Mouse (Mus musculus) limb, embryonic 11.5 days (tissue): ENCODE results near the gene Smarcc1. TPM values are rescaled to one million over a fixed set of nuclear protein-coding genes. Genes with fewer than 3 reads are reported as not detected.
"Not testable (repeated sequence)": the region's sequence is repeated elsewhere in the genome, so short reads cannot be mapped to it uniquely, and the experiment has no call there.

Experiments used
- ATAC-seq: fragments of 200-750 bp; cut with Nextera tagmentation; 2 replicates; pipeline ENCODE4 v1.8.0; 2017; ENCODE audit warnings: low read depth; ENCODE audit not compliant: insufficient number of reproducible peaks, low FRiP score, low TSS enrichment
- DNase-seq: peaks from one replicate; pipeline ENCODE4 v3.0.0-alpha.2; 2015; ENCODE audit warnings: low spot score
- H3K27ac ChIP-seq: fragments of 300-500 bp; sonication (generic); replicated peaks from 2 replicates; pipeline ENCODE4 v1.5.1; 2014; ENCODE audit warnings: low read depth, mild to moderate bottlenecking, low read length
- H3K27me3 ChIP-seq: fragments of 300-500 bp; sonication (generic); 2 replicates; pipeline ENCODE4 v1.6.1; 2014; ENCODE audit warnings: mild to moderate bottlenecking, low read length, mixed read lengths; ENCODE audit not compliant: control insufficient read depth, insufficient read depth
- H3K36me3 ChIP-seq: fragments of 300-500 bp; sonication (generic); 2 replicates; pipeline ENCODE4 v1.6.1; 2014; ENCODE audit warnings: mild to moderate bottlenecking, low read length, moderate library complexity, mixed read lengths; ENCODE audit not compliant: control insufficient read depth, insufficient read depth
- H3K4me1 ChIP-seq: fragments of 300-500 bp; sonication (generic); 2 replicates; pipeline ENCODE4 v1.6.1; 2014; ENCODE audit warnings: low read length, mixed read lengths; ENCODE audit not compliant: control insufficient read depth, insufficient read depth
- H3K4me2 ChIP-seq: fragments of 300-500 bp; sonication (generic); 2 replicates; pipeline ENCODE4 v1.6.1; 2014; ENCODE audit warnings: low read depth, mild to moderate bottlenecking, moderate library complexity; ENCODE audit not compliant: severe bottlenecking
- H3K4me3 ChIP-seq: fragments of 300-500 bp; sonication (generic); 2 replicates; pipeline ENCODE4 v1.5.1; 2014; ENCODE audit warnings: low read depth, low read length
- H3K9ac ChIP-seq: fragments of 300-500 bp; sonication (generic); 2 replicates; pipeline ENCODE4 v1.6.1; 2014; ENCODE audit warnings: mild to moderate bottlenecking, low read length
- H3K9me3 ChIP-seq: fragments of 300-500 bp; sonication (generic); 2 replicates; pipeline ENCODE4 v1.6.1; 2016; ENCODE audit warnings: low read length; ENCODE audit not compliant: control insufficient read depth
- WGBS: fragments of 180-500 bp; shearing (Covaris S2); extraction: QIAGEN DNeasy Blood & Tissue Kit; methylation state at CpG from one replicate; pipeline ENCODE4 v1.1.7; 2014; 5-methylcytosine and 5-hydroxymethylcytosine counted together
- polyA plus RNA-seq: library from polyadenylated mRNA; unstranded; fragments of >200 nt; fragmentation: Nextera tagmentation; extraction: Ambion mirVana; gene quantifications from 2 replicates; pipeline ENCODE4 v1.2.1, GENCODE M21; 2014

The Smarcc1 gene
- polyA plus RNA-seq, 1 experiment from 2014 or later = 217 TPM

- ATAC-seq (no peak), DNase-seq (no peak)
- Histone ChIP-seq H3K4me2 (no peak overlapping the region), H3K9ac (no peak overlapping the region), H3K9me3 (no peaks in the 10 kb centered on the region), H3K27ac (no peak overlapping the region), H3K27me3 (no peaks in the 10 kb centered on the region), H3K4me3 (no peak overlapping the region), H3K4me1 (no peaks in the 10 kb centered on the region), H3K36me3 (peaks cover 19% of the 10 kb centered on the region)
- 90% methylated on average over 4 of the region's 4 CpGs for WGBS
Measured at GRCm38 (mm10) chr9:110139119-110139518, 21.6 kb downstream of the Smarcc1 start.

DNA sequence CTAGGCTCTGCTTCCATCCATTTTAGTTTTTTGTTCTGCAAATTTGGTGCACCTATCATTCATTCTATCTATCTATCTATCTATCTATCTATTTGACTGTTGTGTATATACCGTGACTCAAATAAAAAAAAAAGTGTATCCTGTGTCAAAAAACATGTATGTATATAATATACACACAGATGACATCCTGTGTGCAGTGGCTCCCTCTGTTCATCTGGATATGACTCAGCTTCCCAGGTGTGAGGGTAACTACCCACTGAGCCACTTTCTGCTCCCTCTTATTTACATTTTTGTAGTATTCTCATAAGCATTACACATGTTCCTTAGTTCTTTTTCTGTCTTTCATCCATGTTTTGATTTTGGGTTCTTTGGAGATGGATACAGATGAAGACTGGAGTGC is 24.6 kb downstream of the Smarcc1 start:
- Histone ChIP-seq H3K36me3 (peaks cover 22% of the 10 kb centered on the region), H3K4me2 (no peak overlapping the region), H3K4me1 (no peaks in the 10 kb centered on the region), H3K9me3 (no peaks in the 10 kb centered on the region), H3K9ac (no peak overlapping the region), H3K27ac (no peak overlapping the region), H3K4me3 (no peak overlapping the region), H3K27me3 (no peaks in the 10 kb centered on the region)
- WGBS = 93% methylated on average over 1 of the region's 1 CpGs
- DNase-seq = no peak
- no peak for ATAC-seq

GRCm38 (mm10) chr9:110148598-110148997 is 31.1 kb downstream of the Smarcc1 start:
- Histone ChIP-seq H3K4me3 (no peak overlapping the region), H3K9me3 (no peaks in the 10 kb centered on the region), H3K4me2 (no peak overlapping the region), H3K27me3 (no peaks in the 10 kb centered on the region), H3K27ac (no peak overlapping the region), H3K36me3 (peaks cover 32% of the 10 kb centered on the region), H3K9ac (no peak overlapping the region), H3K4me1 (no peaks in the 10 kb centered on the region)
- no peak for ATAC-seq
- DNase-seq = no peak
- WGBS = 71% methylated on average over 2 of the region's 2 CpGs

- Histone ChIP-seq H3K27ac (no peak overlapping the region), H3K36me3 (peaks cover 25% of the 10 kb centered on the region)
Measured at GRCm38 (mm10) chr9:110159036-110159435, 41.5 kb downstream of the Smarcc1 start.

GRCm38 (mm10) chr9:110160486-110160885 is 43.0 kb downstream of the Smarcc1 start:
- peaks cover 23% of the 10 kb centered on the region for H3K36me3 ChIP-seq

More at GRCm38 (mm10) chr9:110159036-110159435, 41.5 kb downstream of the Smarcc1 start:
- no peak for DNase-seq
- WGBS = 97% methylated on average over 1 of the region's 1 CpGs
- H3K9ac ChIP-seq = no peak overlapping the region
- no peak for ATAC-seq
- H3K9me3 ChIP-seq = no peaks in the 10 kb centered on the region
- H3K4me1 ChIP-seq = no peaks in the 10 kb centered on the region
- H3K4me2 ChIP-seq = no peak overlapping the region
- H3K27me3 ChIP-seq = no peaks in the 10 kb centered on the region
- no peak overlapping the region for H3K4me3 ChIP-seq

DNA sequence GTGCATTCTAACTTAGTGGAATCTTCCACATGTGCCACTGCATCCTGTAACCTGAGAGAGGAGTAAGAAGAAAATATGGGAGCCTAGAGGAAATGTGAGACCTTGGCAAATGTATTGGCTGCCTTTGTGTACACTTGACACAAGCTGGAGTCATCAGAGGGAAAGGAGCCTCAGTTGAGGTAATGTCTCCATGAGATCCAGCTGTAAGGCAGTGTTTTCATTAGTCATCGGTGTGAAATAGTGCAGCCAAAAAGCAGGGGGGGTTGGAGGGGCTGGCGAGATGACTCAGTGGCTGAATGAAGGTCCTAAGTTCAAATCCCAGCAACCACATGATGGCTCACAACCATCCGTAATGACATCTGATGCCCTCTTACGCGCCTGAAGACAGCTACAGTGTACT is 44.9 kb downstream of the Smarcc1 start:
- WGBS = 97% methylated on average over 5 of the region's 5 CpGs

More at GRCm38 (mm10) chr9:110160486-110160885, 43.0 kb downstream of the Smarcc1 start:
- not testable (repeated sequence) for H3K4me1 ChIP-seq, H3K27me3 ChIP-seq, DNase-seq, H3K9ac ChIP-seq, H3K27ac ChIP-seq, H3K4me3 ChIP-seq, ATAC-seq, H3K9me3 ChIP-seq, H3K4me2 ChIP-seq
- 94% methylated on average over 2 of the region's 2 CpGs for WGBS

GRCm38 (mm10) chr9:110163071-110163470 is 45.6 kb downstream of the Smarcc1 start:
- no peaks in the 10 kb centered on the region for H3K9me3 ChIP-seq
- H3K27ac ChIP-seq = no peak overlapping the region
- no peaks in the 10 kb centered on the region for H3K4me1 ChIP-seq
- WGBS = 93% methylated on average over 2 of the region's 2 CpGs
- H3K27me3 ChIP-seq = no peaks in the 10 kb centered on the region
- no peak overlapping the region for H3K9ac ChIP-seq
- H3K4me2 ChIP-seq = no peak overlapping the region
- DNase-seq (no peak), ATAC-seq (no peak)
- peaks cover 17% of the 10 kb centered on the region for H3K36me3 ChIP-seq
- H3K4me3 ChIP-seq = no peak overlapping the region

More for the DNA sequence above, 44.9 kb downstream of the Smarcc1 start:
- Histone ChIP-seq H3K4me3 (no peak overlapping the region), H3K27ac (no peak overlapping the region), H3K9ac (no peak overlapping the region), H3K4me2 (no peak overlapping the region), H3K27me3 (no peaks in the 10 kb centered on the region), H3K36me3 (peaks cover 20% of the 10 kb centered on the region), H3K9me3 (no peaks in the 10 kb centered on the region), H3K4me1 (no peaks in the 10 kb centered on the region)
- ATAC-seq (no peak), DNase-seq (no peak)

- H3K9me3 ChIP-seq = no peaks in the 10 kb centered on the region
- H3K4me2 ChIP-seq = no peak overlapping the region
- DNase-seq (no peak), ATAC-seq (no peak)
- no peaks in the 10 kb centered on the region for H3K4me1 ChIP-seq
- H3K9ac ChIP-seq = no peak overlapping the region
- peaks cover 14% of the 10 kb centered on the region; the same call in 1 of the 2 replicates for H3K36me3 ChIP-seq
- H3K27ac ChIP-seq = no peak overlapping the region
- H3K27me3 ChIP-seq = no peaks in the 10 kb centered on the region
- no peak overlapping the region for H3K4me3 ChIP-seq
- WGBS = 92% methylated on average over 5 of the region's 5 CpGs
Measured at GRCm38 (mm10) chr9:110170858-110171257, 53.4 kb downstream of the Smarcc1 start.

DNA sequence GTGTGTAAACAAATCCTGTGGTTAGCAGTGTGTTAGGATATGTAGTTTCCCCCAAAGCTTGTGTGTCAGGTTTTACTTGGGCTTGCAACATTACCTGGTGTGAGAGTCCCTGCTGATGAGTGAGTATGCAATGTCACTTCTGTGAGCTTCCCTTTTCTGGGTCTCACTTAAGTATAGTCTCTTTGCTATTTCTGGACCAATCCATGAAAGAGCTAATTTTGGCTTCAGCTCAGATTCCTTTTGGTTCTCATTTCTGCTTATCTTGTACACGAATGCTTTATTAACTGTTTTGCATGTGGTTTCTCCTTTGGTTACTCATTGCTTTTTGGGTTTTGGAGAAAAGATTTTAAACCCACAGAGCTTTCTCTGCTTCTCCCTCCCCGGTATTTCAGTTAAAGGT is 82.4 kb downstream of the Smarcc1 start:
- no peaks in the 10 kb centered on the region for H3K9me3 ChIP-seq
- no peak overlapping the region for H3K4me2 ChIP-seq
- H3K4me3 ChIP-seq = no peak overlapping the region
- H3K27ac ChIP-seq = no peak overlapping the region
- H3K4me1 ChIP-seq = no peaks in the 10 kb centered on the region
- DNase-seq (no peak), ATAC-seq (no peak)
- H3K27me3 ChIP-seq = no peaks in the 10 kb centered on the region
- H3K36me3 ChIP-seq = peaks cover 31% of the 10 kb centered on the region
- 91% methylated on average over 2 of the region's 2 CpGs for WGBS
- no peak overlapping the region for H3K9ac ChIP-seq
